Mouse (Mus musculus) liver, embryonic 15.5 days (tissue): ENCODE data around the gene Evl. TPM values are rescaled to one million over a fixed set of nuclear protein-coding genes. Genes with fewer than 3 reads are reported as not detected.

ENCODE experiments used
- ATAC-seq: fragments of 200-750 bp; cut with Nextera tagmentation; 2 replicates; pipeline ENCODE4 v1.8.0; 2017; ENCODE audit warnings: moderate number of reproducible peaks, mild to moderate bottlenecking, moderate library complexity; ENCODE audit not compliant: insufficient read depth
- H3K27ac ChIP-seq: fragments of 300-500 bp; sonication (generic); replicated peaks from 2 replicates; pipeline ENCODE4 v1.5.1; 2015; ENCODE audit warnings: mild to moderate bottlenecking, inconsistent platforms
- H3K27me3 ChIP-seq: fragments of 300-500 bp; sonication (generic); 2 replicates; pipeline ENCODE4 v1.6.1; 2015; ENCODE audit warnings: mild to moderate bottlenecking, inconsistent platforms
- H3K36me3 ChIP-seq: fragments of 300-500 bp; sonication (generic); replicated peaks from 2 replicates; pipeline ENCODE4 v1.6.1; 2015; ENCODE audit warnings: moderate library complexity, mild to moderate bottlenecking, inconsistent platforms
- H3K4me1 ChIP-seq: fragments of 300-500 bp; sonication (generic); replicated peaks from 2 replicates; pipeline ENCODE4 v1.6.1; 2015; ENCODE audit warnings: inconsistent platforms
- H3K4me2 ChIP-seq: fragments of 300-500 bp; sonication (generic); 2 replicates; pipeline ENCODE4 v1.6.1; 2015; ENCODE audit warnings: moderate library complexity, mild to moderate bottlenecking, inconsistent platforms
- H3K4me3 ChIP-seq: fragments of 300-500 bp; sonication (generic); replicated peaks from 2 replicates; pipeline ENCODE4 v1.5.1; 2015; ENCODE audit warnings: mild to moderate bottlenecking, inconsistent platforms
- H3K9ac ChIP-seq: fragments of 300-500 bp; sonication (generic); 2 replicates; pipeline ENCODE4 v1.6.1; 2015; ENCODE audit warnings: moderate library complexity, mild to moderate bottlenecking, inconsistent platforms
- H3K9me3 ChIP-seq: fragments of 300-500 bp; sonication (generic); replicated peaks from 2 replicates; pipeline ENCODE4 v1.6.1; 2016; ENCODE audit warnings: inconsistent platforms
- WGBS: fragments of 180-500 bp; shearing (Covaris S2); methylation state at CpG from one replicate; pipeline ENCODE4 v1.1.7; 2015; ENCODE audit warnings: mixed read lengths; ENCODE audit not compliant: insufficient replicate concordance; 5-methylcytosine and 5-hydroxymethylcytosine counted together
- polyA plus RNA-seq: library from polyadenylated mRNA; unstranded; fragments of >200 nt; fragmentation: Nextera tagmentation; extraction: Ambion mirVana; gene quantifications from 2 replicates; pipeline ENCODE4 v1.2.1, GENCODE M21; 2015

The Evl gene
- polyA plus RNA-seq, 1 experiment from 2014 or later, result 8.5 TPM

- H3K27me3 ChIP-seq, result peaks cover 8% of the 10 kb centered on the region
- no peak overlapping the region for H3K4me2 ChIP-seq
- no peak overlapping the region for H3K9ac ChIP-seq
- H3K4me1 ChIP-seq, result no peaks in the 10 kb centered on the region
- no peak overlapping the region for H3K4me3 ChIP-seq
- 19% methylated on average over 10 of the region's 10 CpGs for WGBS
- H3K36me3 ChIP-seq, result no peaks in the 10 kb centered on the region
- no peak overlapping the region for H3K27ac ChIP-seq
- no peaks in the 10 kb centered on the region for H3K9me3 ChIP-seq
- no peak for ATAC-seq
These were observed 7.9 kb upstream of the Evl start for GRCm38 (mm10) chr12:108546508-108547153.

- H3K9me3 ChIP-seq, result no peaks in the 10 kb centered on the region
- H3K36me3 ChIP-seq, result no peaks in the 10 kb centered on the region
- ATAC-seq, result no peak
- H3K27ac ChIP-seq, result no peak overlapping the region
- H3K4me3 ChIP-seq, result no peak overlapping the region
- no peak overlapping the region for H3K9ac ChIP-seq
- H3K27me3 ChIP-seq, result peaks cover 15% of the 10 kb centered on the region
- WGBS, result 66% methylated on average over 15 of the region's 15 CpGs
- no peaks in the 10 kb centered on the region for H3K4me1 ChIP-seq
- H3K4me2 ChIP-seq, result no peak overlapping the region
These were observed 7.2 kb upstream of the Evl start for GRCm38 (mm10) chr12:108547251-108547875.

GRCm38 (mm10) chr12:108551731-108552130 is 2.8 kb upstream of the Evl start:
- Histone ChIP-seq H3K27ac (no peak overlapping the region), H3K27me3 (peaks cover 55% of the 10 kb centered on the region), H3K9me3 (no peaks in the 10 kb centered on the region), H3K36me3 (no peaks in the 10 kb centered on the region), H3K9ac (no peak overlapping the region), H3K4me1 (peaks cover 17% of the 10 kb centered on the region; the same call in 1 of the 2 replicates), H3K4me3 (no peak overlapping the region), H3K4me2 (no peak overlapping the region)
- WGBS, result 68% methylated on average over 7 of the region's 7 CpGs
- no peak for ATAC-seq

GRCm38 (mm10) chr12:108553079-108553478 is 1.4 kb upstream of the Evl start:
- H3K4me3 ChIP-seq, result no peak overlapping the region
- H3K27me3 ChIP-seq, result peaks cover 66% of the 10 kb centered on the region
- H3K4me2 ChIP-seq, result no peak overlapping the region
- no peak for ATAC-seq
- peaks cover 17% of the 10 kb centered on the region; the same call in 1 of the 2 replicates for H3K4me1 ChIP-seq
- no peaks in the 10 kb centered on the region for H3K9me3 ChIP-seq
- no peak overlapping the region for H3K27ac ChIP-seq
- WGBS, result 48% methylated on average over 6 of the region's 6 CpGs
- H3K9ac ChIP-seq, result no peak overlapping the region
- no peaks in the 10 kb centered on the region for H3K36me3 ChIP-seq

- Histone ChIP-seq H3K4me1 (peaks cover 17% of the 10 kb centered on the region; the same call in 1 of the 2 replicates), H3K36me3 (no peaks in the 10 kb centered on the region), H3K27me3 (peaks cover 71% of the 10 kb centered on the region), H3K9ac (peak overlapping the region; percentile 47; the same call in 1 of the 2 replicates), H3K4me2 (peak overlapping the region; percentile 78), H3K9me3 (no peaks in the 10 kb centered on the region), H3K27ac (no peak overlapping the region), H3K4me3 (peak overlapping the region; percentile 60)
- peak; percentile 15; the same call in 1 of the 2 replicates for ATAC-seq
- WGBS, result 0% methylated on average over 94 of the region's 100 CpGs
These were observed 489 bp downstream of the Evl start for GRCm38 (mm10) chr12:108554861-108555556.

- Histone ChIP-seq H3K27me3 (peaks cover 51% of the 10 kb centered on the region), H3K4me3 (no peak overlapping the region), H3K4me2 (no peak overlapping the region), H3K36me3 (no peaks in the 10 kb centered on the region), H3K4me1 (peaks cover 17% of the 10 kb centered on the region; the same call in 1 of the 2 replicates), H3K9ac (no peak overlapping the region), H3K9me3 (no peaks in the 10 kb centered on the region), H3K27ac (no peak overlapping the region)
- ATAC-seq, result no peak
These were observed 3.7 kb downstream of the Evl start for GRCm38 (mm10) chr12:108558194-108558593.

- no peak for ATAC-seq
- 73% methylated on average over 3 of the region's 3 CpGs for WGBS
- H3K27me3 ChIP-seq, result 0 out of 2 replicates have a peak, but pooled peaks cover 3% of the 10 kb centered on the region
These were observed 8.7 kb downstream of the Evl start for GRCm38 (mm10) chr12:108563238-108563637.

GRCm38 (mm10) chr12:108564910-108565506 is 10.5 kb downstream of the Evl start:
- H3K4me2 ChIP-seq, result no peak overlapping the region
- no peaks in the 10 kb centered on the region for H3K27me3 ChIP-seq
- no peak overlapping the region for H3K9ac ChIP-seq
- ATAC-seq, result no peak
- no peaks in the 10 kb centered on the region for H3K36me3 ChIP-seq
- no peaks in the 10 kb centered on the region for H3K4me1 ChIP-seq
- no peak overlapping the region for H3K27ac ChIP-seq
- no peaks in the 10 kb centered on the region for H3K9me3 ChIP-seq
- WGBS, result 71% methylated on average over 12 of the region's 12 CpGs
- H3K4me3 ChIP-seq, result no peak overlapping the region

More at GRCm38 (mm10) chr12:108563238-108563637, 8.7 kb downstream of the Evl start:
- no peaks in the 10 kb centered on the region for H3K9me3 ChIP-seq
- H3K4me2 ChIP-seq, result no peak overlapping the region
- no peak overlapping the region for H3K4me3 ChIP-seq
- H3K36me3 ChIP-seq, result no peaks in the 10 kb centered on the region
- no peak overlapping the region for H3K9ac ChIP-seq
- no peak overlapping the region for H3K27ac ChIP-seq
- no peaks in the 10 kb centered on the region for H3K4me1 ChIP-seq

- Histone ChIP-seq H3K27me3 (no peaks in the 10 kb centered on the region), H3K4me2 (no peak overlapping the region), H3K9ac (no peak overlapping the region), H3K4me1 (no peaks in the 10 kb centered on the region), H3K36me3 (no peaks in the 10 kb centered on the region), H3K9me3 (no peaks in the 10 kb centered on the region), H3K4me3 (no peak overlapping the region), H3K27ac (no peak overlapping the region)
- ATAC-seq, result no peak
- 52% methylated on average over 7 of the region's 7 CpGs for WGBS
These were observed 24.8 kb downstream of the Evl start for GRCm38 (mm10) chr12:108579156-108579871.

GRCm38 (mm10) chr12:108583775-108584174 is 29.3 kb downstream of the Evl start:
- no peak overlapping the region for H3K9ac ChIP-seq
- no peaks in the 10 kb centered on the region for H3K9me3 ChIP-seq
- H3K27me3 ChIP-seq, result no peaks in the 10 kb centered on the region
- H3K4me2 ChIP-seq, result no peak overlapping the region
- no peak overlapping the region for H3K4me3 ChIP-seq
- ATAC-seq, result no peak
- WGBS, result 60% methylated on average over 1 of the region's 1 CpGs
- no peak overlapping the region for H3K27ac ChIP-seq
- H3K36me3 ChIP-seq, result no peaks in the 10 kb centered on the region
- H3K4me1 ChIP-seq, result no peaks in the 10 kb centered on the region
